Mouse (Mus musculus) MEL-GATA-1-ER (cell line): Measurements from ENCODE around the gene Nmnat2.

ENCODE experiments used
- DNase-seq: peaks from one replicate; pipeline ENCODE4 v3.0.0-alpha.2; 2012; ENCODE audit warnings: low read depth; ENCODE audit errors: extremely low read depth

Nmnat2 gene

DNA sequence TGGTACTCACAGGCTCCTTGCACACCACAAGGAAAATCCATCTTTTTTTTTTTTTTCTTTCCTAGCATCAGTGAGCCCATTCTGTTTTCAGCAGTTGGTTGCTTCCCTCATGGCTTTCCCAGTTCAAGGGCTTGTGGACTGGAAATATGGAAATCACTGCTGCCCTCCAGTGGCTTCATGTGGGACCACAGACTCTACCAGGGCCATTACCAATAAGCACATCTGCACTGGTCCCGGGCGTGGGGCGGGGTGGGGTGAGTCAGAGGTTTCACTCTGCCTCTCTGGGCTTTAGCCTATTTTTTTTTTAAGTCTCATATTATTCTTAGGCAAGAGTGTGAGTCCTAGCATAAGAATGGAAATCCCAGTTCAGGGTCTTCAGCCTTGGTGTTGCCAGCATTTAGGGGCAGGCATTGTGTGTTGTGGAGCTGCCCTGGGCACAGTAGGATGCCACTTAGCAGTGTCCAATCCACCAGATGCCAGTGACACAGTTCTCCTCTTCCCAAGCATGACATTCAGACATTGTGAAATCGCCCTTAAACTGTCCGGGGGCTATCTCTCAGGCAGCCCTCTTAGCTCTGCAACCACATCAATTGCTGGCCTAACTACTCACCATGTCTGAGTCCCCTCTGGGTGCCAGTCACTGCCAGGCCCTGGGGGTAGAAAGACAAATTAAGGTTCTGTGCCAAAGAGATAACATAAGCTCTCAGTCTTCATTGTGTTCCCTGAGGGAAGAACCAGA, 137.6 kb downstream of the Nmnat2 start:
- peak; percentile 52 for DNase-seq

DNA sequence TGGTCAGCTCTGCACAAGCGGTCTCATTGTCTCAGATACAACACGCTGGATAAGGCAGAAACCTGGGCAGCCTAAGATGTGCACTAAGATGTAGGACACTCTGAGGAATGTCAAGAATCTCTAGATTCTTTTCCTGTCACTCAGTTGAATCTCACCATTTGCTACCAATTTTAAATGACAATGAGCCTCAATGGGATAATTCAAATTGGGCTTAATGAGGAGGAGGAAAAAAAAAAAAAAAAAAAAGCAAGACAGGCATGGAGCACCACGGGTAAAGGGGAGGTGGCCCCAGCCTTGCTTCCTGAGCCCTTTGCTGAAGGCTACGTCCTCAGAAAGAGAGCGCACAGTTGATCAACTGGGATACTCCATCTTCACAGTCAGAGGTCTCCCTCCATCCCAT, 138.4 kb downstream of the Nmnat2 start:
- no peak for DNase-seq

DNA sequence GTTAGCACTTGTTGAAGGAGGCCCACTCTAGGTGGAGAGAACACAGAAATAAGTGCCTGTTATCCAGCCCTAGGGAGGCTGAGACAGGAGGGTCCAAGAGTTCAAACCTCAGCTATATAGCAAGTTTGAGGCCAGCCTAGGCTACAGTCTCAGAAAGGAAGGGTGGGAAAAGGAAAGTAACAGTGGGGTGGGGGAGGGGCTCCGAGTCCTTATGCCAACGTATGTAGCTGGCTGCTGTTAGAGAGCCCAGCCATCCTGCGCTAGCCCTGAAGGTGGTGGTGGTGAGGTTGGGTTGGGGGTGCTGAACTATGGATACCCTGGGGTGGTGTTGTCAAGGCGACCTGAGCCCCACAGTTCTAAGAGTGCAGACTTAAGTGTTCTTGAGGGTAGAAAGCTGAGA, 138.8 kb downstream of the Nmnat2 start:
- DNase-seq, result no peak

DNA sequence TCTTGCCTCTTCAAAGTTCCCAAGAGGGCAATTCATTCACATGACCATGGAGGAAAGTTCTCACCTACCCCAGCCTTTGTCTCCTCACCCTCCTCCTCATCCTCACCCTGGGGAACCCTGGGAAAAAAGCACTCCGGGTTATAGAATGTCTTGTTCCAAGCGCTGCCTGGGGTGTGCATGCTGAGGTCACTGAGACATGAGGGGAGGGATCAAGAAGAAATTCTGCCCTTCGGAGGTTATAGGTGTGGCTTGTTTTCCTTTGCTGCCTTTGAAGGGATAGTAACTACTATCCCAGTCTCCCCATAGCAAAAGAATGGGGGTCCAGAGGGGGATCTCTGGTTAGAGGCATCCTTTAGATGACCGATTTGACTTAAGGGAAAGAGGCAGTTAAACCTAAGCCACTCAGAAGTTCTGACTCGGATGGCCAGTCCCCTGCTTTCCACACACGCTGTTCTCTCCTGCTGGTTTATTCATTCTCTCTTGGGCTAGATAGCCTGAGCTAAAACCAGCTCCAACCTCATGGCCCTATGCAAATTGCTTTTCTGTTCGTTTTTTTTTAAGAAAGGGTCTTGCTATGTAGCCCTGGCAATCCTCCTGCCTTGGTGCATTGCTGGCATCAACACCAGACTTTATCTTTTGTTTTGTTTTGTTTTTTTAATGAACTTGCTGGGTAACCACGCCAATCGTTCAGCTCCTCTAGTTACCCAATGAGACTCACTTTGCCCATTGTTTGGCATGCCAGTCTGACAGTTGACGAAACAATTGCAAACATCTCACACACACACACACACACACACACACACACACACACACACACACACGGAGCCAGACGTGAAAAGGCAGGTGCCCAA, 139.7 kb downstream of the Nmnat2 start:
- no peak for DNase-seq

DNA sequence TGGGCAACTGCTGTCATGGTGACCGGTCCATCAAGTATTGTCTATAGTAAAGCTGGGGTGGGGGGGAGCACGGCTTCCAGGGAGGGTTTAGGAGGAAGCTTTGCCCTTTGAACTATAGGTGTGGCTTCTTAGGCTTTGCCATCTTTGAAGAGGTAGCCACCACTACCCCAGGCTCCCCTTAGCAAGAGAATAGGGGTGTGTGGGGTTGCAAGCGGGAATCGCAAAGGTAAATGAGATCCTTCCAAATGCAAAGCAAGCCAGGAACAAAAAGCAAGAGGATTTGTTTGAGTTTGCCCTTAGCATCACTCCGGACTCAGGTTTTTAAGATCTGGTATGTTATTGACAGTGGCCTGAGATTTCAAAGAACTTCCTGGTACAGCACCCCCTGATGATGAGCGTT, 140.5 kb downstream of the Nmnat2 start:
- DNase-seq, result no peak

DNA sequence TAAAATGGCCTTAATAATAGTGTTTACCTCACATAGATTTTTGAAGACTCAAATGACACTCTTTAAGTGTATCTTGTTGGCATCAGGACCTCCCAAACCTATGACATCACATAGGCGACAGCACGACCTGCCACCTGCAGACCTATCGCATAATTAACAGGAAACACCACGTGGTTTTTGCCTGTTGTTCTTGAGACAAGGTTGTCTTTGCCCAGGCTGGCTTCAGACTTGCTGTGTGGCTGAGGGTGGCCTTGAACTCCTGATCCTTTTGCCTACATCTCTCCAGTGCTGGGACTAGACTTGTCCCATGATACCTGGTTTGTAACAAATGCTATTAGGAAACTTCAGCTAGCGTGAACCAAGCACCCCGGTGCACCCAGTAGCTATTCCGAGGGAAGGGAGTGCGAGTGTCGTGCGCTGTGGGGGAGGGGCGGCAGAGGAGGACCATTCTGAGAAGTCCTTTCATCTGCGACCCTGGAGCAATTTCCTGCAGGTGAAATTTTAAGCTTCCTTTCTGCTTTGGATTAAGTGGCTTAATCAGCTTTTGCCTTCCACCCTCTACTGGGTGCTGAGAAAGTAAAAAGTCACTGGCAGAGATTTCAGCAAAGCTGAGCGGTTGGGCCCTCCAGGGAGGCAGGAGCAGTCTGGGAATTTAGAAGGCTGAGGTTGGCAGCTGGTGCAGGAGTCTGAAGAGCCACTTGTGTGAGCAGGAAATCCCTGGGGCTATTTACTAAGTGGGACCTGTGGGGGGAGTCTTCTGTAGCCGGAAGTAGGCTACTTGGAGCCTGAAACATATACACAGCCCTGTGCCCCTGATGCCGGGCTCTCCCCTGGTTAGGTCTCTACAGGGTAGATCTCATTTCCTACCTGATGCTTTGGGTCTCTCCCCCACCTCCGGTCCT, 141.3 kb downstream of the Nmnat2 start:
- no peak for DNase-seq

DNA sequence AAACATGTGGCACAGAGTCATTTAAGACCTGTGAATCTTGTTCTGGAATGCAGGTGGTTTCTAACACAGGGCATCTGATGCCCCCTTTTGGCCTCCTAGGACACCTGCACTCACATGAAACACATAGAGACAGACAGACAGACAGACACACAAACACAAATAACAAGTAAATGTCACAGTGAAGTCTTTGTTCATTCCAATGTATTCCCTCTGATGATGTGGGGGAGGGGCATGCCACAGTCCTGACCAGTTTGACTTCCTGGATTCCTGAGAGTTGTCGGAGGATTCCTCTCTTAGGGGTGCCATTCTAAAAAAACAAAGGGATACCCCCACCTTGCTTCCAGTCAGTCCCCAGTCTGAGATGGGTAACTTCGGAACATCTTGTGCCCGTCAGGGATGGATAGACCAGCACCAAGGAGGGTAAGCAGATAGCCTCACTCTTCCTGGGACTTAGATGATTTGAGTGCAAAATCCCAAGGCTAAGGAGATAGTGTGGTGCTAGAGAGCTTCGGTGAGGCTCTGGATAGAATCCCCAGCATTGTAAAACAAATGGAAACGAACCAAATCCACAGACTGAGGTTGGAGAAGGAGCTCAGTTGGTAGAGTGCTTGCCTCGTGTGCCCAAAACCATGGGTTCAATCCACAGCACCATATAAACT, 142.4 kb downstream of the Nmnat2 start:
- no peak for DNase-seq

DNA sequence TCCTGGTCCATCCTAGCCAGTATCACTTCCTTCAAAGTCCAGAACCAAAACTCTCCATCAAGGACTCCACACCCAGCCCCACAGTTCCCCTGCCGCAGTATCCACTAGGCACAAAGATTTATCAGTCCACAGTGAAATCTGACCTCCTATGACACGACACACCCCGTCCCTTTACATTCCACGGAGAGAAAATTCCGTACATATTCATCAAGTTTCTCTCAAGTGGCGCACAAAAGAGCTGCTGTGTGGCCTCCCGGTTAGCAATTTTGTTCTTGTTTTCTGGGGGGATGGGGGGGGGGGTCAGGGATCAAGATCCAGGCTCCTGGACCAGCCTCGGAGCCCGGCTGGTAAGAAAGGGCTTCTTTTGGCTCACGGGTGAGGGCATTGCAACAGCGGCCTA, 143.8 kb downstream of the Nmnat2 start:
- DNase-seq, result no peak

DNA sequence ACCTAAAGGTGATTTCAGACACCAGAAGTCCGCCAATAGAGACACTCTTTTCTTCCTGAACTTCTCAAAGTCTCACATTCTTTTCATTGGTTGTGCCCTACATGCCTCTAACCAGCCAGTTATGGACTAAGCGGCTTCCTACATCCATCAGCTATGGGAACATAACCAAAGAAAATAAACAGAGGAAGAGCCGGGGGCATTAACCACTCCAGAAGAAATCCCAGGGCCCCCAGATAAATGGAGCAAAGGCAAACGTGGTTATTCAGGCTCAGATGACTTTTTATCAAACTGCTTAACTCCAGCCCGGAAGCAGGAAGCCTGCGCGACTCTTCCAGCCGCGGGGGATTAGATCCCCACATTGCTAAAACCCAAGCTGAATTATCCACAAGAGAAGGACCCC, 146.1 kb downstream of the Nmnat2 start:
- no peak for DNase-seq

DNA sequence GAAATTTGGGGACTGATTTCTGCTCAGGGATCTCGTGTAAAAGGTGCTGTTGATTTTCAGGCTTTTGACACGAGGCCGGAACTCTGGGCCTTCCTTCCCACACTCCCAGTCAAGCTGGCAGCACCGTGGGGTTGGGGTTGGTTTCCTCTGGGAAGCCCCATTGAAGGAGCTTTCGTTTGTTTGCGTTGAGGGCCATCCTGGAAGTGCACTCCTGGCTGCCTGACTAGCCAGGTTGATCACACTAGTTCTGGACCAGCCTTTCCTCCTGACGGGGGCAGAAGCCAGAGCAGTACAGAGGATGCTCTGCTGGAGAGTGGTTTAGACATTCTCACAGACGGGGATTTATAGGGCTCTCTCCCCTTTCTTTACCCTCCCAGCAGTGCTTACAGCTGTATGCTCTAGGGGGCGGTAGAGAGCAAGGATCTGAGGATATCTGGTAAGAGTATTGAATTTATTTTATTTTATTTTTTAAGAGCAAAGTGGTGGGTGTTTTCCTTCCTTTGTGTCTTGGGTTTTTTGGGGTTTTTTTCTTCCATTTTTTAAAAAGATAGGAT, 146.6 kb downstream of the Nmnat2 start:
- peak; percentile 23 for DNase-seq

DNA sequence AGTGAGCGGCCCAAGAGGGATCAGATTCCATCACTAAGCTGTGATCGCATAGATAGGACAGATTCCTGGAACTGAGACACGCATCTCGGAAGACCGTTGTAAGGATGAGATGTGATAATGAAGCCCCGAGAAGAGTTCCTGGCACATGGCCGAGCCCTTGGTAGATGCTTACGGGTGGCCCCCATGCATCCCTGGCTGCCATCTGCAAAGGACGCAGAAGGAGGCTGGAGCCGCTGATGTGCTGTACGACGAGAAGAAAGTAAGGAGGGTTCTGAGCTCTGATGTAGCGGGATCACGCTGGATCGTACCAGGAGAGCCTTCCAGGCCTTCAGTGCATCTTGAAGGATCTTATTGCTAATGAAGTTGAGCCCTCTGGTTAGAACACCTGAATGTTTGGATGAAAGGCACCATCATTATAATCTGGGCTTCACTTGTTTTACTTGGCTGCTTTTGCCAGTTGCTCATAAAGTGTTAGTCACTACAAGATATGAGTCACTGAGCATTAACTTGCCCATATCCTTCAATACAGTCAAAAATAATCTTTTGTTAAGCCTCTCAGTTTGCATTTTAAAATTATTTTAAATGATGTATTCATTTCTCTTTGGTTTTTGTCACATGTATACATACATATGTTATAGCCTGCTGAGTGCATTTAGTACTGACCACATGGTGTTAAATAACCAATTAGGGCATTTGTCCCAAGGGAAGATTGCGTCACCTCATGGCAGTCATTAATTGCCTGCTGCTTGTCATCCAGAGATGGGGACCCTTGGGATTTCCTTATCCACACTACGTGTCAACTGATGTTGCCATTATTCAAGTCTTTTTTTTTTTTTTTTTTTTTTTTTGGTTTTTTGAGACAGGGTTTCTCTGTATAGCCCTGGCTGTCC, 147.7 kb downstream of the Nmnat2 start:
- DNase-seq, result no peak

DNA sequence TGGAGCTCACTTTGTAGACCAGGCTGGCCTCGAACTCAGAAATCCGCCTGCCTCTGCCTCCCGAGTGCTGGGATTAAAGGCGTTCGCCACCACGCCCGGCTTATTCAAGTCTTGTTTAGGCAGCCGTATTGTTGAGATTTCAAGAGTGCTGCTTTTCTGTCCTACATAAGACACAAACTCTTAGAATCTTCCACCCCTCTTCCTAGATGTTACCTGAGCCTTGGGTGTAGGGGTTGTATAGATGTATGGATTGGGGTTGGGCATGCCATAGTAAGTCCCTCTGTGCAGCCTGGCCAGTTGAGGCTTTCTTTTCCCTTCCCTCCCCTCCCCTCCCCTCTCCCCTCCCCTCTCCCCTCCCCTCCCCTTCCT, 148.4 kb downstream of the Nmnat2 start:
- DNase-seq, result no peak

DNA sequence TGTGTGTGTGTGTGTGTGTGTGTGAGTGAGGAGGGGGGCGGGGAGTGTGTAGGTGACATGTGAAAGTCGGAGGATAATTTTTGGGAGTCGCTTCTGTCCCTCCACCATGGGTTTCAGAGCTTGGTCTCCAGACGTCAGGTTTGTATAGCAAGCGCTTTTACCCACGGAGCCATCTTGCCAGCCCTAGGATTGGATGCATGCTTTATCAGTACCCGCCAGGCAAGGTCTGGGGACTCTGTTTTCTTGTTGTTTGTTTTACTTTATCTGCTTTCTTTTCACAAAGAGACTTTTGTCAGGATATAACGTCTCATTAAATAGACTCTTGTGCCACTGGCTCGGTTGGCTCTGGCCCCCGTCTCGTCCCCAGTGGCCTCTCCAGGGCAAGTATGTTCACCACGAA, 150.0 kb downstream of the Nmnat2 start:
- DNase-seq, result no peak

DNA sequence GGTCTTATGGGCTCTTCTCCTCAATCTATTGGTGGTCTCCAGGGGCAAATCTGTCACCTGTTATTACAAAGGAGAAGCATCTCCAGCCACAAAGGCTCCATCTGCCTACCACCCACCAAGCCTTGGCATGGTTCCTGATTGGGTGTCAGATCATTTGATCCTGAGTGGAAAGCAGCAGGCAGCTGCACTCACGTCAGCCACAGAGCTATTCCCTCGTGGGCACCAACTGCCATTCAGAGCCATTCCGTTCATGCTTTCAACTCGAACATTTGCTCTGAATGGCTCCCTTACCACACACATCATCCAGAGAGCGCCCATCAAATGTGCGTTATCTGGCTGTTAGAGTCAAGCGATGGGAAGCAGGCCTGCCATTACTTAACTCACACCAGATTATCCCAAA, 153.1 kb downstream of the Nmnat2 start:
- no peak for DNase-seq

DNA sequence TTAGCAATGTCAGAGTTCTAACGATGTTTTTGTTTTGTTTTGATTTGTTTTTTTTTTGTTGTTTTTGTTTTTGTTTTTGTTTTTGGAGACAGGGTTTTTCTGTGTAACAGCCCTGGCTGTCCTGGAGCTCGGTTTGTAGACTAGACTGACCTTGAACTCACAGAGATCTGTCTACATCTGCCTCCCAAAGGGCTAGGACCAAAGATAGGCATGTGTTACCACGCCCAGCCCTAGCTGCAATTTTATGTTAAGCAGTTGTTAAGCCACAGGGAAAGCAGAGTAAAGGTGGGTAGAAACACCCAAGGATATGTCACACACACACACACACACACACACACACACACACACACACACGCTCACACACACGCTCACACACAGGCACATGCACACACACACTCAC, 154.6 kb downstream of the Nmnat2 start:
- DNase-seq, result no peak

DNA sequence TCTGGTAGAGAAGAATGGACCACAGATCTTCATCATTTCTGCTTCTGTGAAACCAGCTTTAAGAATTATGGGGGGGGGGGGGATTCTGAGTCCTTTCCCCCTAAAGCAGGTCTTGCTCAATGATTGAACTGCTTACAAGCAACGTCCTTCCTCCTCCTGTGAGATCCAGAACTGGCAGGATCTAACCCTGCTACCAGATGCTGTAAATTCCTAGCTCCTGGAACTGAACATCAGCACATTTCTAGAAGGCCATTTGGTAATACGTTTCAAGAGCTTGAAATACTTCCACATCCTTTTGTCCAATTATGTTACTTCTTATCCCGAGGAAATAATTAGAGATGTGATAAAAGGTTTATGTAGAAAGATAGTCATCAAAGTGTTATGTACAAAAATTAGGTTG, 155.0 kb downstream of the Nmnat2 start:
- no peak for DNase-seq

DNA sequence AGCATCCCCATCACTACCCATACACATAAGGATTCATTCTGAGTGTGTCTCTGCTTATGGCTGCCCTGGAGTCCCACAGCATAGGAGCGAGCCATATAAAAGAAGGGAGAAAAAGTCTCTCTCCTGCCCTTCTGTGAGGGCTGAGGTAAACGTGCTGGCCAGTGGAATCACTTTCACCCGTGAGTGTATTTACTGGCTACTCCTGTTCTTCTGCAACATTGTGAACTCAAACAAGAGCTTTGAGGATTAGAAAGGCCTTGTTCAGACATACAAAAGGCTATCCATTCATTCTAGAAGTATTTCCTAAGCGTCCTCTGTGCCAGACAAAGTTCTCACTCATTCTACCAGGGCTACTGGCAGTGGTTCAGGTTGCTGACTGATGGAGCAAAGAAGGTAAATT, 156.8 kb downstream of the Nmnat2 start:
- DNase-seq, result no peak

DNA sequence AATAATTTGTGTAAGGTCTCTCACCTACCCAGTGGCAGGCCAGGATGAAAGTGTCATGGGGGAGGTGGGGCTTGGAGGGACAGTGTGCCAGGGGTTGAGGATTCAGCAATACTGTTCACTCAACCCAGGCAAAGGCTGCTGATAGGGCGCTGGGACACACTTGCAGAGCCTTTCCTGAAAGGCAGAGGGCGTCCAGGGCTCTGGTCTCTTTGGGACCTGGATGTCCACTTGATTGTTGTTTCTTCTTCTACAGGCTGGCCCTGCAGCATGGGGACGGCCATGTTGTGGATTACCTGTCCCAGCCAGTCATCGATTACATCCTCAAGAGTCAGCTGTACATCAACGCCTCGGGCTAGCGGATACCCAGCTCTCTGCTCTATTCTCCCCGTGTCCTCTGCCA, 160.5 kb downstream of the Nmnat2 start:
- no peak for DNase-seq

DNA sequence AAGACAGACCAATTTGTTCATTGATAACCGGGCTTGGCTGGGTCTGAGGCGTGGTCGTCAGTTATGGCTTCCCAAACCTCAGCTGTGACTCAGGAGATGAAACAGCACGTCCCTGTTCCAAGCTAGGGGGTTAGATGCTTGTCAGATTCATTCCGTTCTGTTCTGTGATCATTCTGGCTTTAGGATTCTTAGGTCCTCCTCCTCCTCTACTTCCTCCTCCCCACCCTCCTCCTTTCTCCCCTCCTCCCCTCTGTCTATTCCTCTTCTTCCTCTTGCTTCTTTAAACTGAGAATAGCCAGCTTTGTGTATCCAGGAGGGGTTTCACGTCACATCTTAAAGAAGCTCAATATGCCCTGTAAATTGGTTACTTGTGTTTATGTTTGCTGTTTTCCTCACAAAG, 165.8 kb downstream of the Nmnat2 start:
- no peak for DNase-seq

DNA sequence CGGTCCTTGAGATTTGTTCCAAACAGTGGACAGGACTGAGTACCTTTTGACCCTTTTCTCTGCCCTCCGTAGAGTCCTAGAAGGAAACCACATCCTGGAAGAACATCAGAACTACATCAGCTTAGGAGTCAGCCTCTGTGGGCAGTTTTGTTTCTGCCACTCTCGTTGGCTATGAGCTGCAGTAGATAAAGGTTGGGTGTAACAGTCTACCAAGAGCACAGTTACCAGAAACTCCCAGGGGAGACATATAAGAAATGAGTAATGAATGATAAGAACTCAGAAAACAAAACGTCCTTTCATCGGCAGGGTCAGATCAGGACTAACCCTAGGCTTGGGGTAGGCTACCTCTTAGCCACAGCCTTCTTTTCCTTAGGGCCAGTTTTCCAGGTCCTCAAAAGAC, 166.5 kb downstream of the Nmnat2 start:
- no peak for DNase-seq
